Mouse (Mus musculus): ENCODE results near the gene Flg2.

The Flg2 gene

DNA sequence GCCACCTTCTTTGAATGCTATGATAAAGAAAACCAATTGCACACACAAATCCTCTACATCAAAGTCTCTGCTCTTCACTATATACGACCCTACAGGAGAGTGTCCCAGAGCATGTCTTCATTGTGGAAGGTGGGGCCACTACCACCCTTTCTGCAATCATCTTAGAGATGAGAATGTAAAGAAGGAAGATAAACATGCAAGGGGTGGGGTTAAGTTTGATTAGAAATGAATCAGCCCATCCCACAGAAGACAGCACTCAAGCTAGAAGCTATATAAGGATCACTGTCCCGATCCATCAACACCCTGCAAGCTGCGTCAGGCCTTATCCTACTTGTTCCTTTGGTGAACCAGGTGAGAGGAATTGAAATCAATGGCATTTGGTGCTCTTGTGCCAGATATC is at the start of gene Flg2:
Flg2 (plus strand) TSS at position 301 of the 400 bp plus-strand sequence.
- DNase-seq (ENCODE audit: low spot score): no peak

DNA sequence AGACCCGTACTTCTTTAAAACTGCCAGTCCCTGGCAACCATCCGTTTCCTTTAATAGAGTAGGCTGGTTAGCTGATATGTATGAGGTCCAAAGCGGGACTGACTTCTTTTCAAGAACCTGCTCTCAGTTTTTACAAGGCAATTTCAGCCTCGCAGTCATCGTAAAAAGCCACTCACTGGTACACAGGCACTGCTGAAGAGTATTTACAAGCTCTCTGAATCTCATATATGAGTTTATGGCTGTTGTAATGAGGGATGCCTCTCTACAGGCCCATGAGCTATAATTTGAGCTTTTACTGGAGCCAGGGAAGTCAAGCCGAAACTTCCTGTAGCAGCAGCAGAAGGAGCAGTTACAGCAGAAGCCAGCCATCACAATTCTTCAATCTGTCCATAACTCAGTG is 34.6 kb upstream of the Flg2 start:
- no peak for DNase-seq (ENCODE audit: low spot score)

DNA sequence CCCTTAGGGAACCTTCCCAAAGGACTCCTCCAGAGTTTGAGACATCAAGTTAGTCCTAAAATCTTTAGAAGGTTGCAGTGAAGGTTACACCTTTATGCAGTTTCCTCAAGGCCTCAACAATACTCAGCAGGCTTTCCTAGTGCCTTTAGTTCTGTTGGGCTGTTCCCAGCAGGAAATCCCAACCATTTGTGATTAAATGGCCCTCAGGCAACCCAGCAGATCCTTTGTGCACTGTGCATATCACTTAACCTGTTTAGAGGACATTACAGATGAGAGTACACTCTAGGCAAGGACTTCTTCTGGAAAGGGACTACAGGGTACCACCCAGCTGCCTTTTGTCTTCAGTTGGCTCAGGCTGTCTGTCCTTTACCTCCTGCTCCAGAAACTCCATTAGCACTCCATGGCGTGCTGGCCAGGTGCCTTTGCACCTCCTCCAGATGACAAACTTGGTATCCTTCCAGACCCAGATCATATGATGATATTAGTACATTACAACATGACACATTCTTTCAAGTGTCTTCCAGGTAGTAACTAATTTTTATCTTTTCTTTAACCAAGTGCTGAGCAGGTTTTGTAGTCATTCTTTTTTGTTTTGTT is 34.0 kb upstream of the Flg2 start:
- DNase-seq (ENCODE audit: low spot score): no peak

DNA sequence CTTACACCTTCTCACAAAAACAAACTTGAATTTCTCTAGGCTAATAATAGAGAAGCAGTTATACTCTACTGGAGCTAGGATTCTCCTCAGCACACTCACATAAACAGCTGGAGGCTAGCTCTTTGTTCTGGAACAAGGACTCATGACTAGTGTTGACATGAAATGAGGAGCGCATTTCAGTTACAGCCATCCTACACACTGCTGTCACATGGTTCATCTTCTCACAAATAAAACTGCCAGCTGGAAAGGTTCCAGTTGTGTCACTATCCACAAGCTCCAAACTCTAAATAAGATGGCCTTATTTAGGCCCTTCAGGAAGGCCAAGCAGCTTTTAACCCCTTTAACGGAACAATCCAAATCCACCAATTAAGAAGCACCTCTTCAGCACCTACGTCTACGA is 16.2 kb upstream of the Flg2 start:
- no peak for DNase-seq (ENCODE audit: low spot score)

DNA sequence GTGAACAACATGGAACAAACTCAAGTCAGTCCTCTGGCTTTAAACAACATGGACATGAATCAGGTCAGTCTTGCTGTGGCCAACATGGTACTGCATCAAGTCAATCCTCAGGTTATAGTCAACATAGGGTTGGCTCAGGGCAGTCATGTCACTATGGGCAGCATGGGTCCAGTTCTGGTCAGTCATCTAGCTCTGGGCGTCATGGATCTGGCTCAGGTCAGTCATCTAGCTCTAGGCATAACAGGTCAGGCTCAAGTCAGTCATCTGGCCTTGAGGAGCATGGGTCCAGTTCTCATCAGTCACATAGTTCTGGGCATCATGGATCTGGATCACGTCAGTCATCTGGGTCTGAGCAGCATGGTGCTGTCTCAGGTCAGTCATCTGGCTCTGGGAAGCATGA is 4.9 kb downstream of the Flg2 start:
- DNase-seq (ENCODE audit: low spot score): no peak

DNA sequence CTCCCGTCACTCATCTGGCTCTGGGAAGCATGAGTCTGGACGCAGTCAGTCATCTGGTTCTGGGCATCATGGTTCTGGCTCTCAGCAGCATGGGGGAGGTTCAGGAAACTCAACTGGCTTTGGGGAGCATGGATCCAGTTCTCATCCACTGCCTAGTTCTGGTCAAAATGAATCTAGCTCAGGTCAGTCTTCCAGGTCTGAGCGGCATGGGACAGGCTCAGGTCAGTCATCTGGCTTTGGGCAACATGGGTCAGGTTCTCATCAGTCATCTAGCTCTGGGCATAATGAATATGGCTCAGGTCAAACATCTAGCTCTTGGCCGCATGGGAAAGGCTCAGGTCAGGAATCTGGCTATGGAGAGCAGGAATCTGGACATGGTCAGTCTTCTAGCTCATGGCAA is 5.4 kb downstream of the Flg2 start:
- no peak for DNase-seq (ENCODE audit: low spot score)
